Mouse (Mus musculus): ENCODE measurements around the gene Prpf31. TPM values are rescaled to one million over a fixed set of nuclear protein-coding genes. Genes with fewer than 3 reads are reported as not detected.

The Prpf31 gene
- polyA plus RNA-seq (2015; fragmentation: Illumina TruSeq; extraction: RNeasy Lipid Tissue Mini Kit (QIAGEN cat#74804); ENCODE audit: low read depth, low replicate concordance), result 72.0 TPM

DNA sequence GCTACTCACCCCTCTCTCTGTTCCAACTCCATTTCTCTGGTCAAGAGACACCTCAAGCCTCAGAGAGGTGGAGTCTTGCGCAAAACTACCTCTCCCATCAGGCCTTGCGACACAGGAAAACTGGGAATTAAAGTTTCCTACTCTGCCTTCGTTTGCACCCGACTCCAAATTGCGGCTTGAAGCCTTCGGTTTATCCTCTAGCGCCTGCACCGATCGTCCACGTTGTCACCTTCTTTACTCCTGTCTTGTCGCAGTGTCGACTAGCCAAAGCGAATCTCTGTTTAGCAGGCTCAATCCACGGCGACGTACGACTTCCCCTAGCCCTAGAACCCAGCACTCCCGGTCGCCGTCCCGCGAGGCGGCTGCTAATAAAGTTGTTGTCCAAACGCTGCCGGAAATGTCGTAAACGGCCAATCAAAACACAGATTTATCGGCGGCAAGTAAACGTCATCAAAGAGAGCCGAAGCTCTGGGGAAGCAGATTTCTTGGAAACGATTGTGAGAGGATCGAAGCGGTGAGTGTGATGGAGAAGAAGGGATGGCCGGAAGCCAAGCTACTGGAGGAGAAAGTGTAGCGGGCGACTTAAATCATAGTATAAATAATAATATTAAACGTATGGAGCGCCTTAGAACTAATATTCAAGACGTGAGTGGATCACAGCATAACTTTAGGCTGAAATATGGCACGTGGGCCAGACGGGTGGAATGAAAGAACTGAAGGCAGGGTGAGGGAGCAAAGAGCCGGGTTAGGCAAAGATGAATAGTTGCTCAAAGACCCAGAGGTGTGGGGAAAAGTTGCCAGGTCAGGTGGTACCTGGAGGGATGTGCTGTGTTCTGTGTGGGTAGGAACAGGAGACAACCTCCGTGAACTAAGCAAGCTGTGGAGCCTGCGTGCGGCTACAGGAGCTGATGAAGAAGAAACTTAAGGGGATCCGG lies at the start of gene Prpf31, which contains the start of gene Tfpt:
Gene Prpf31, plus strand, starts transcription at position 443 of the 935 bp plus-strand sequence.
Gene Tfpt, minus strand, starts transcription at position 387 of the 935 bp plus-strand sequence.

DNA sequence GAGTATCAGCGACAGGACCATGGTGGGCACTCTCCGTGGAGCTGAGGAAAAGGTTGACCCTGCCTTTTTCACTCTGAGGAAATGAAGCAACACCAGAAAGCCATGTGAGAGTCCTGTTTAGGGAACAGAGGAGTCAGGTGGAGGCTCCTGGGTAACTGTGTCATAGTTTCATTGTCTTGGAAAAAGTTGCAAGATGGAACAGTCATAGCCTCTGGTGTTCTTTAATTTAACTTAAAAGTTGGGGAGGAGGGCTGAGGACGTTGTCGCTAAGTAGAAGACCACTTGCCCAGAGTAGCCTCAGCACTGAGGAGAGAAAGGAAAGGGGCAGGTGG lies 13.8 kb upstream of the Prpf31 start, which contains the start of gene Oscar:
Gene Oscar, minus strand, starts transcription at position 101 of the 332 bp plus-strand sequence.

DNA sequence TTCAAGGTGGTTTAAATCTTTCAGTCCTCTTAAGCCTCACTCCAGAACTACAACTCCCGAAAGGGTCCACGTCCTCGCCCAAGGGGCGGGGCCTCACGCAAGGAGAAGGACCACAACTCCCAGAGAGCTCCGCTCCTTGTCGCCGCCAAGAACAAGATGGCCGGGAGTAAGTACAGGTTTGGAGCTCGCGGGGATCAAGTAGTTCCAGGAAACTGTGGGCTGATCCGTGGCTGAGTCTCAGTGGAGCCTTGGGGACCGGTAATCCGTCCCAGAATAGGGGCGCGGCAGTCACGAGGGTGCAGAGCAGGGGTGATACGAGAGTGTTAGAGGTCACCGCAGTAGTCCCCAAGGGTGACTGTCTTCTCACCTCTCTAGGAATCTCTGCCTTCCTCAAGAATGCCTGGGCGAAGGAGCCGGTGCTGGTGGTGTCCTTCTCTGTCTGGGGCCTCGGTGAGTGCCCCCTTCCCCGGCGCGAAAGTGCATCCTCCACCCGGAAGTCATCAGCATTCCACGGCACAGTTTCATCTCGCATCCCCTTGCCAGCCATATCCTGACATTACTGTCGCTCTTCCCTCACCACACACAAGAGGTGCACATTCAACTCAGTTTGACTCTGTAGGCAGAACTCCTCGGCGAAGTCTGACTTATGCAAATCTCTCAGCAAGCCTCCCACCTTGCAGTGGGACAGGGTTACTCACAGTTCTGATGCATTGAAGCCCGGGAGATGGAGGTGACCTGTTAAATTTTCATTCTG lies 12.4 kb upstream of the Prpf31 start, which contains the start of gene Ndufa3:
Gene Ndufa3, plus strand, starts transcription at position 132 of the 754 bp plus-strand sequence.

DNA sequence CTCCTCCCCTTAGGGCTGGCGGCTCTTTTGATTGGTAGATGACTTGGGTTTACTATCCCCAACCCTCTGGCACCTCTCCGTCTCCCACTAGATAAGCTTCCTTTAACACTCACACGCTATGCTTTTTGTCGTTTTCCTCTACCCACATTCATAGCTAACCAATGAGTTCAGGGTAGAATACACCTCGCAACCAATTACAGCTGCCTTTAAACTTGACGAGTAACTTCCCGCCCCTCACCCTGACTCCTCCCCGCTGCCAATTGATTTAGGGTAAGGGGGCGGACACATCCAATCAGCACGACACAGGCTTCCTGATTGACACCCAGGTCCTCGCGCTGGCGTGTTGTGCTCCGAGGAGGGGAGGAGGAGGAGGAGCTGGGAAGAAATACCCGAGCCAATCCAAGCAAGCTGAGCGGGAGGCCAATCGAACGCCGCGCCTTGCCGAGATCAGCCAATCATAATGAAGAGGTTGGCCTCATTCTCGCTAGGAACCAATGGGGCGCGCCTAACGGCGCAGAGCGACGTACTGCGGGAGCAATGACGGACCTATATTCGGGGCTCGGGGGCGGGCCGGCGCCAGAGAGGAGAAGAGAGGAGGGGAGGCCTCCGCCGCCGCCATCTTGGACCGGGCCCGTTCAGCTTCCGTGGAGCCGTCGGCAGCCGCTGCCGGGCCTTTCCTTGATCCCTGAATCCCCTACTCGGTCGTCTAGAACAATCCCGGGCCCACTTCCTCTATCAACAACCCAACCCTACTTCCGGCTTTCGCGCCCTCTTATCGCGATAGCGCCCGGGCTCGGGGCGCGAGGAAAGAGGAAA lies 15.1 kb downstream of the Prpf31 start, which contains the start of gene Cnot3:
Gene Cnot3, plus strand, starts transcription at position 597 of the 816 bp plus-strand sequence.

DNA sequence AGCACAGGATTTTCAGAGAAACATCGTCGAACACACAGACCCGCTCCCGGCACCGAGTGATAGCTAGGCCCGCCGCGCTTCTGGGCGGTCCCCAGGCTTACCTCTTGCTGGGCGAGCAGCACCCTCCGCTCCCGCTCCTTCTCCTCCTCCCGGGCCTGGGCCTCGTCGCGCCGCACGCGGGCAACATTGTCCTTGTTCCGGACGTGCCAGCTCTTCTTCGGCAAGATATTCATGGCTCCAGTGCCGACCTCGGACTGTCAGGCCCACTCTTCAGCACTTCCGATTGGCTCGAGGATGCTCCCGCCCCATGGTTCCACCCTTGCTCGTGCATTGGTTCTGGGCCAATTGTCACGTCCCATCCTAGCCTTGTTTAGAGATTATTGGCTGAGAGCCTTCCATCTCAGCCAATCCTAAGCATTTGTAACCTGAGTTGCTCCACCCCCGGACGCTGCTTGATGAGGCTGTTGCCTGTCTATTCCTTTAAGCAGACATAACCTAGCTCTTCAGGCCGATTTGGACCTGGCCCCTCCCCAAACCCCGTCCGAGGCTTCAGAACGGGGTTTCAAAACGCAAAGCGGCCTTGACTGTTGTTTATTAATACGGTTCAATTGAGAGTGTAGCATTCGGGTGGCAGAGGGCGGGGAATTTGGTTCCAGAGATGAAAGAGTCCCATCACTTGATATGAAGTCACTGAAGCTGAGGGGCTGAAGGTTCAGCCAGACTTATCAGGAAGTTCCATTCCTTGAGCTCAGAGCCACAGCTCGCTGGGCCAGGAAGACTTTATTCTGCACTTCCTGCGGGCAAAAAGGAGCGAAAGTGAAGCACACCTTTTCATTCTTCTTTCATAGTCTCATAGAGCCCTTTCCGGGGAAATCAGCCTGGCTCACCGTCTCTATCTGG lies 35.7 kb downstream of the Prpf31 start, which contains the start of gene Leng1:
Gene Leng1, minus strand, starts transcription at position 626 of the 900 bp plus-strand sequence.

DNA sequence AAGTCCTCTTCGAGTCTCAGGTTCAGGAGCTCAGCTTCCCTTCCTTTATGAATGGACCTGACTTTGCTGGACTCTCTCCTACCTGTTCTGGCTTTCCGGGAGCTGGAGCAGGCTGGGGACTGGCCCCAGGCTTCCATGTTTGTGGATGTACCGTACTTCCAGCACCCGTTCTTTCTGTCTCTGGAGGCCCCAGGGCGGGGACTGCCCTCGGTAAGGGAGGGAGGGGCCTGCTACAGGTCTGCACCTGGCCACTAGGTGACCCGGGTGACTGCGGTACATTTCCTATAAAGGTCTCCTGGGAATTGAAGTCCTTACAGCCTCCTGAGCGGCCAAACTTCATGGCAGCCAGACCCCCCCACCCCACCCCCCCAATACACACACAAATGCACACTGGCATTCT lies 47.6 kb downstream of the Prpf31 start, which contains the start of gene Tmc4:
Gene Tmc4, minus strand, starts transcription at position 212 of the 400 bp plus-strand sequence.

Other genes with a start within 250 kb of the Prpf31 start
- gene Cacng8, start 239.3 kb upstream of the Prpf31 start, polyA plus RNA-seq (2015; fragmentation: Illumina TruSeq; extraction: RNeasy Lipid Tissue Mini Kit (QIAGEN cat#74804); ENCODE audit: low read depth, low replicate concordance), result 46.1 TPM
- gene Cacng6, start 205.8 kb upstream of the Prpf31 start, polyA plus RNA-seq (2015; fragmentation: Illumina TruSeq; extraction: RNeasy Lipid Tissue Mini Kit (QIAGEN cat#74804); ENCODE audit: low read depth, low replicate concordance), result 1.2 TPM
- not detected for gene Tarm1, start 127.4 kb upstream of the Prpf31 start, polyA plus RNA-seq (2015; fragmentation: Illumina TruSeq; extraction: RNeasy Lipid Tissue Mini Kit (QIAGEN cat#74804); ENCODE audit: low read depth, low replicate concordance)
- 1.7 TPM for gene Oscar, start 13.8 kb upstream of the Prpf31 start, polyA plus RNA-seq (2015; fragmentation: Illumina TruSeq; extraction: RNeasy Lipid Tissue Mini Kit (QIAGEN cat#74804); ENCODE audit: low read depth, low replicate concordance)
- gene Ndufa3, start 12.6 kb upstream of the Prpf31 start, polyA plus RNA-seq (2015; fragmentation: Illumina TruSeq; extraction: RNeasy Lipid Tissue Mini Kit (QIAGEN cat#74804); ENCODE audit: low read depth, low replicate concordance), result 620 TPM
- gene Tfpt, start 56 bp upstream of the Prpf31 start, polyA plus RNA-seq (2015; fragmentation: Illumina TruSeq; extraction: RNeasy Lipid Tissue Mini Kit (QIAGEN cat#74804); ENCODE audit: low read depth, low replicate concordance), result 40.2 TPM
- gene Cnot3, start 15.3 kb downstream of the Prpf31 start, polyA plus RNA-seq (2015; fragmentation: Illumina TruSeq; extraction: RNeasy Lipid Tissue Mini Kit (QIAGEN cat#74804); ENCODE audit: low read depth, low replicate concordance), result 33.7 TPM
- 7.5 TPM for gene Leng1, start 35.9 kb downstream of the Prpf31 start, polyA plus RNA-seq (2015; fragmentation: Illumina TruSeq; extraction: RNeasy Lipid Tissue Mini Kit (QIAGEN cat#74804); ENCODE audit: low read depth, low replicate concordance)
- 8.5 TPM for gene Tmc4, start 47.6 kb downstream of the Prpf31 start, polyA plus RNA-seq (2015; fragmentation: Illumina TruSeq; extraction: RNeasy Lipid Tissue Mini Kit (QIAGEN cat#74804); ENCODE audit: low read depth, low replicate concordance)
- 86.0 TPM for gene Tsen34, start 62.9 kb downstream of the Prpf31 start, polyA plus RNA-seq (2015; fragmentation: Illumina TruSeq; extraction: RNeasy Lipid Tissue Mini Kit (QIAGEN cat#74804); ENCODE audit: low read depth, low replicate concordance)
- gene Mboat7, start 63.5 kb downstream of the Prpf31 start, polyA plus RNA-seq (2015; fragmentation: Illumina TruSeq; extraction: RNeasy Lipid Tissue Mini Kit (QIAGEN cat#74804); ENCODE audit: low read depth, low replicate concordance), result 144 TPM
- gene Rps9, start 74.0 kb downstream of the Prpf31 start, polyA plus RNA-seq (2015; fragmentation: Illumina TruSeq; extraction: RNeasy Lipid Tissue Mini Kit (QIAGEN cat#74804); ENCODE audit: low read depth, low replicate concordance), result 900 TPM
- gene Pirb, start 90.4 kb downstream of the Prpf31 start, polyA plus RNA-seq (2015; fragmentation: Illumina TruSeq; extraction: RNeasy Lipid Tissue Mini Kit (QIAGEN cat#74804); ENCODE audit: low read depth, low replicate concordance), result 0.28 TPM
- gene Gm15448, start 195.7 kb downstream of the Prpf31 start, polyA plus RNA-seq (2015; fragmentation: Illumina TruSeq; extraction: RNeasy Lipid Tissue Mini Kit (QIAGEN cat#74804); ENCODE audit: low read depth, low replicate concordance), result not detected
- not detected for gene Pira2, start 215.1 kb downstream of the Prpf31 start, polyA plus RNA-seq (2015; fragmentation: Illumina TruSeq; extraction: RNeasy Lipid Tissue Mini Kit (QIAGEN cat#74804); ENCODE audit: low read depth, low replicate concordance)